Mouse (Mus musculus): ENCODE results near the gene Ltk. TPM values are rescaled to one million over a fixed set of nuclear protein-coding genes. Genes with fewer than 3 reads are reported as not detected.

Ltk gene
- 10 to 100 TPM; 18.8 to 23.4 TPM for total RNA-seq (2021)

GRCm38 (mm10) chr2:119760251-119760650, at the start of gene Ltk:
Gene Ltk (minus strand): TSS chr2:119760431.
- intact Hi-C loops (cut with DNase I) = no loop called here
- DNase-seq (ENCODE audit: low spot score in 2 of 2) = no peak

- intact Hi-C loops (cut with DNase I) = no loop called here
- DNase-seq (ENCODE audit: low spot score in 2 of 2) = no peak
Observed at GRCm38 (mm10) chr2:119808881-119809280, 48.6 kb upstream of the Ltk start.

- intact Hi-C loops (cut with DNase I) = no loop called here
- DNase-seq (ENCODE audit: low spot score in 2 of 2) = no peak
Observed at GRCm38 (mm10) chr2:119808438-119808837, 48.2 kb upstream of the Ltk start.

GRCm38 (mm10) chr2:119805536-119805935, 45.3 kb upstream of the Ltk start:
- DNase-seq (ENCODE audit: low spot score in 2 of 2) = no peak
- intact Hi-C loops (cut with DNase I) = no loop called here

- intact Hi-C loops (cut with DNase I) = no loop called here
- no peak for DNase-seq (ENCODE audit: low spot score in 2 of 2)
Observed at GRCm38 (mm10) chr2:119804776-119805175, 44.5 kb upstream of the Ltk start.

GRCm38 (mm10) chr2:119804275-119804628, 44.0 kb upstream of the Ltk start:
- DNase-seq (ENCODE audit: low spot score in 2 of 2) = no peak
- intact Hi-C loops (cut with DNase I) = no loop called here

GRCm38 (mm10) chr2:119803618-119804274, 43.5 kb upstream of the Ltk start:
- intact Hi-C loops (cut with DNase I) = no loop called here
- DNase-seq (ENCODE audit: low spot score in 2 of 2) = peak; percentile 72 to 74

GRCm38 (mm10) chr2:119802767-119803617, 42.8 kb upstream of the Ltk start:
- peak in 1 of 2 experiments; percentile 14 for DNase-seq (ENCODE audit: low spot score in 2 of 2)
- intact Hi-C loops (cut with DNase I) = no loop called here

GRCm38 (mm10) chr2:119800876-119801846, 40.9 kb upstream of the Ltk start:
- intact Hi-C loops (cut with DNase I) = loop anchor here (1.0 to 2.0 kb wide), 2 partner anchors 10 to 42 kb away; no protein-coding TSS in a partner anchor
- DNase-seq (ENCODE audit: low spot score in 2 of 2) = peak; percentile 74 to 83

- DNase-seq (ENCODE audit: low spot score in 2 of 2) = peak in 1 of 2 experiments; percentile 34
- intact Hi-C loops (cut with DNase I) = loop anchor here (1.0 to 5.0 kb wide), 4 partner anchors 43 to 97 kb away; partner anchors contain the start of genes Itpka and Mga
Observed at GRCm38 (mm10) chr2:119799961-119800550, 39.8 kb upstream of the Ltk start.

- intact Hi-C loops (cut with DNase I) = loop anchor here (1.0 to 5.0 kb wide), 3 partner anchors 57 to 98 kb away; partner anchors contain the start of genes Itpka and Mga
- peak; percentile 52 to 67 for DNase-seq (ENCODE audit: low spot score in 2 of 2)
Observed at GRCm38 (mm10) chr2:119799181-119799960, 39.1 kb upstream of the Ltk start.

- intact Hi-C loops (cut with DNase I) = loop anchor here (2.0 to 5.0 kb wide), 2 partner anchors 56 to 74 kb away; partner anchors contain the start of gene Itpka
- DNase-seq (ENCODE audit: low spot score in 2 of 2) = no peak
Observed at GRCm38 (mm10) chr2:119798246-119798927, 38.2 kb upstream of the Ltk start.

- peak; percentile 53 to 70 for DNase-seq (ENCODE audit: low spot score in 2 of 2)
- intact Hi-C loops (cut with DNase I) = loop anchor here (5.0 kb wide), 1 partner anchor 75 kb away; no protein-coding TSS in a partner anchor
Observed at GRCm38 (mm10) chr2:119797279-119797783, 37.1 kb upstream of the Ltk start, which contains the start of gene Tyro3. Gene Tyro3 (plus strand): TSS chr2:119797733.

- DNase-seq (ENCODE audit: low spot score in 2 of 2) = no peak
- intact Hi-C loops (cut with DNase I) = loop anchor here (10.0 kb wide), 1 partner anchor 155 kb away; no protein-coding TSS in a partner anchor
Observed at GRCm38 (mm10) chr2:119789996-119790395, 29.8 kb upstream of the Ltk start.

GRCm38 (mm10) chr2:119787206-119787883, 27.1 kb upstream of the Ltk start, which contains the start of gene Rpap1:
Gene Rpap1 (minus strand): TSS chr2:119787537.
- DNase-seq (ENCODE audit: low spot score in 2 of 2) = peak; percentile 87

GRCm38 (mm10) chr2:119767246-119767645, 7.0 kb upstream of the Ltk start:
- no peak for DNase-seq (ENCODE audit: low spot score in 2 of 2)
- intact Hi-C loops (cut with DNase I) = no loop called here

More at GRCm38 (mm10) chr2:119787206-119787883, 27.1 kb upstream of the Ltk start, which contains the start of gene Rpap1:
- intact Hi-C loops (cut with DNase I) = loop anchor here (10.0 kb wide), 1 partner anchor 157 kb away; no protein-coding TSS in a partner anchor

- intact Hi-C loops (cut with DNase I) = no loop called here
- no peak for DNase-seq (ENCODE audit: low spot score in 2 of 2)
Observed at GRCm38 (mm10) chr2:119763924-119764323, 3.7 kb upstream of the Ltk start.
